Mouse (Mus musculus): Measurements from ENCODE around the gene Cadm2. TPM values are rescaled to one million over a fixed set of nuclear protein-coding genes. Genes with fewer than 3 reads are reported as not detected.

The Cadm2 gene
- polyA plus RNA-seq, 1 experiment: 29.2 TPM

DNA sequence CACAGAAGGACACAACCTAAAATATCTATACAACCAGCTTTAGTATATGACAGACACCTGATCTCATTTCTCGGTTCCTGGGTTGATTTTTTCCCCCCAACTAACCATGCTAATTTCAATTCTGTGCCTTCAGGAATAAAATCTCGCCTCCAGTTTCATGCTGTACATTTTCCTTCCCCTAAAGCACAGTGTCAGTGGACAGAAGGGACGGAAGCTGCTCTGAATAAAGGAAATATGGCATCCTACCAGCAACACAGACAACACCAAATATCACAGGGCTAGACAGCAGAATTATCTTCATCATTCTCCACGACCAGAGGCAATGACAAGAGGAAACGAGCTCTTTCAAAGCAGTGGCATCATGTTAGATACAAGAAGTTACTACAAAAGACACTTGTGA is 498.2 kb downstream of the Cadm2 start:
- TF ChIP-seq POLR2A (IDR thresholded peaks at IDR 0.05; ENCODE audit: borderline replicate concordance, extremely low read depth, insufficient read depth, insufficient read length, poor library complexity, severe bottlenecking) (no peak), CTCF (IDR thresholded peaks at IDR 0.05; ENCODE audit: borderline replicate concordance, extremely low read depth, insufficient read depth, insufficient read length) (no peak)
- no peak for DNase-seq (ENCODE audit: low read depth)

- no peak for DNase-seq (ENCODE audit: low read depth)
- TF ChIP-seq POLR2A (IDR thresholded peaks at IDR 0.05; ENCODE audit: borderline replicate concordance, extremely low read depth, insufficient read depth, insufficient read length, poor library complexity, severe bottlenecking) (no peak), CTCF (IDR thresholded peaks at IDR 0.05; ENCODE audit: borderline replicate concordance, extremely low read depth, insufficient read depth, insufficient read length) (no peak)
Measured at GRCm38 (mm10) chr16:67121781-67122180, 498.9 kb downstream of the Cadm2 start.

- peak; percentile 49 for DNase-seq (ENCODE audit: low read depth)
Measured at GRCm38 (mm10) chr16:67106478-67107061, 514.1 kb downstream of the Cadm2 start.

GRCm38 (mm10) chr16:67096706-67097105 is 524.0 kb downstream of the Cadm2 start:
- peak; percentile 35 for DNase-seq (ENCODE audit: low read depth)
- TF ChIP-seq CTCF (IDR thresholded peaks at IDR 0.05; ENCODE audit: borderline replicate concordance, extremely low read depth, insufficient read depth, insufficient read length) (no peak), POLR2A (IDR thresholded peaks at IDR 0.05; ENCODE audit: borderline replicate concordance, extremely low read depth, insufficient read depth, insufficient read length, poor library complexity, severe bottlenecking) (no peak)

More at GRCm38 (mm10) chr16:67106478-67107061, 514.1 kb downstream of the Cadm2 start:
- TF ChIP-seq CTCF (IDR thresholded peaks at IDR 0.05; ENCODE audit: borderline replicate concordance, extremely low read depth, insufficient read depth, insufficient read length) (no peak), POLR2A (IDR thresholded peaks at IDR 0.05; ENCODE audit: borderline replicate concordance, extremely low read depth, insufficient read depth, insufficient read length, poor library complexity, severe bottlenecking) (no peak)

GRCm38 (mm10) chr16:67095916-67096315 is 524.8 kb downstream of the Cadm2 start:
- no peak for DNase-seq (ENCODE audit: low read depth)
- TF ChIP-seq CTCF (IDR thresholded peaks at IDR 0.05; ENCODE audit: borderline replicate concordance, extremely low read depth, insufficient read depth, insufficient read length): no peak
- TF ChIP-seq POLR2A (IDR thresholded peaks at IDR 0.05; ENCODE audit: borderline replicate concordance, extremely low read depth, insufficient read depth, insufficient read length, poor library complexity, severe bottlenecking): no peak

DNA sequence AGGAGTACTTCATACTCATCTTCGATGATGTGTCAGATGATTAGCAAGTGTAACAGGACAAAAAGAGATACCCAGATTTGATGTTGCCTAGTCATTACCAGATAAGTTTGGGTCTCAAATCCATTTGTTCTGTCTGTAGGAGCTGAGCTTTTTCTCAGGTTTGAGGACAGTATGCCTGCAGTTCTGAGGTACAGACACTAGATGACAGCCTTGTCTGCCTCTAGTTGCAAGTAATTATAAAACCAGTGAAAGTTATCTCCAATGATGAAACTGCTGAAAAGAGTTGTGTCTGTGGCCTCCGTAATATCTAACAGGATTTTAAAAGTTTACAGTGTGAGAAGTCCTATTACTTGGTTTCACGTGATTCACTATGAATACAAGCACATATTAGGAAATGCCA is 531.0 kb downstream of the Cadm2 start:
- DNase-seq (ENCODE audit: low read depth): peak; percentile 76
- TF ChIP-seq POLR2A (IDR thresholded peaks at IDR 0.05; ENCODE audit: borderline replicate concordance, extremely low read depth, insufficient read depth, insufficient read length, poor library complexity, severe bottlenecking) (no peak), CTCF (IDR thresholded peaks at IDR 0.05; ENCODE audit: borderline replicate concordance, extremely low read depth, insufficient read depth, insufficient read length) (peak; percentile 66; the same call in 1 of the 2 replicates)

- DNase-seq (ENCODE audit: low read depth): peak; percentile 51
- no peak for TF ChIP-seq POLR2A (IDR thresholded peaks at IDR 0.05; ENCODE audit: borderline replicate concordance, extremely low read depth, insufficient read depth, insufficient read length, poor library complexity, severe bottlenecking)
- no peak for TF ChIP-seq CTCF (IDR thresholded peaks at IDR 0.05; ENCODE audit: borderline replicate concordance, extremely low read depth, insufficient read depth, insufficient read length)
Measured at GRCm38 (mm10) chr16:67079318-67079717, 541.4 kb downstream of the Cadm2 start.

GRCm38 (mm10) chr16:67076169-67076895 is 544.4 kb downstream of the Cadm2 start:
- no peak for DNase-seq (ENCODE audit: low read depth)
- TF ChIP-seq CTCF (IDR thresholded peaks at IDR 0.05; ENCODE audit: borderline replicate concordance, extremely low read depth, insufficient read depth, insufficient read length) (no peak), POLR2A (IDR thresholded peaks at IDR 0.05; ENCODE audit: borderline replicate concordance, extremely low read depth, insufficient read depth, insufficient read length, poor library complexity, severe bottlenecking) (no peak)

- no peak for TF ChIP-seq CTCF (IDR thresholded peaks at IDR 0.05; ENCODE audit: borderline replicate concordance, extremely low read depth, insufficient read depth, insufficient read length)
- no peak for TF ChIP-seq POLR2A (IDR thresholded peaks at IDR 0.05; ENCODE audit: borderline replicate concordance, extremely low read depth, insufficient read depth, insufficient read length, poor library complexity, severe bottlenecking)
- no peak for DNase-seq (ENCODE audit: low read depth)
Measured at GRCm38 (mm10) chr16:67068461-67068860, 552.2 kb downstream of the Cadm2 start.

DNA sequence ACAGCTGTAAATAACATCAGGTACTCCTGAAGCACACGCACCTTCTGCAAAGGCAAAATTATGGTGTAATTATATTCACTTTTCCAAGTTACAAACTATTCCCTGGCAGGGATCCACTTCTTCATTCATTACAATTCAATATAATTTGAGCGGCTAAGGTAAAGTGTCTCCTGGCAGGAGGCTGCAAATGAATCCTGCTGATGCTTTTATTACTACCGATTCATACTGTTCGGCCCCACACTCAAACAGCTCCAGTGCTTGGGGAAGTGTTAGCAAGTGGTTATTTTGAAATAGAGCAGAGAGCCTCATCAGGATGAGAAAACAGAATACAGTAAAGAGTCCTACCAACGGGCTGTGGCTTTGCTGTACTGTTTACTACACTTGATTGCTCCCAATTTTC is 589.8 kb downstream of the Cadm2 start:
- TF ChIP-seq CTCF (IDR thresholded peaks at IDR 0.05; ENCODE audit: borderline replicate concordance, extremely low read depth, insufficient read depth, insufficient read length) (no peak), POLR2A (IDR thresholded peaks at IDR 0.05; ENCODE audit: borderline replicate concordance, extremely low read depth, insufficient read depth, insufficient read length, poor library complexity, severe bottlenecking) (no peak)
- peak; percentile 57 for DNase-seq (ENCODE audit: low read depth)

- peak; percentile 78 for DNase-seq (ENCODE audit: low read depth)
- TF ChIP-seq POLR2A (IDR thresholded peaks at IDR 0.05; ENCODE audit: borderline replicate concordance, extremely low read depth, insufficient read depth, insufficient read length, poor library complexity, severe bottlenecking) (no peak), CTCF (IDR thresholded peaks at IDR 0.05; ENCODE audit: borderline replicate concordance, extremely low read depth, insufficient read depth, insufficient read length) (no peak)
Measured at GRCm38 (mm10) chr16:67019856-67020255, 600.9 kb downstream of the Cadm2 start.

GRCm38 (mm10) chr16:67017710-67018109 is 603.0 kb downstream of the Cadm2 start:
- TF ChIP-seq CTCF (IDR thresholded peaks at IDR 0.05; ENCODE audit: borderline replicate concordance, extremely low read depth, insufficient read depth, insufficient read length) (no peak), POLR2A (IDR thresholded peaks at IDR 0.05; ENCODE audit: borderline replicate concordance, extremely low read depth, insufficient read depth, insufficient read length, poor library complexity, severe bottlenecking) (no peak)
- DNase-seq (ENCODE audit: low read depth): no peak

Data from brain, embryonic 14.5 days (tissue).